Mouse (Mus musculus) CD4-positive helper T cell, adult 2 months (primary cell): ENCODE measurements around the gene Rnf208.
A peak's percentile ranks its signal among the peaks of the same experiment; 100 is the strongest.

Experiments
- DNase-seq: peaks from one replicate; pipeline ENCODE4 v3.0.0-alpha.2; 2012; ENCODE audit warnings: low read depth, missing footprints, low spot score

Gene Rnf208

DNA sequence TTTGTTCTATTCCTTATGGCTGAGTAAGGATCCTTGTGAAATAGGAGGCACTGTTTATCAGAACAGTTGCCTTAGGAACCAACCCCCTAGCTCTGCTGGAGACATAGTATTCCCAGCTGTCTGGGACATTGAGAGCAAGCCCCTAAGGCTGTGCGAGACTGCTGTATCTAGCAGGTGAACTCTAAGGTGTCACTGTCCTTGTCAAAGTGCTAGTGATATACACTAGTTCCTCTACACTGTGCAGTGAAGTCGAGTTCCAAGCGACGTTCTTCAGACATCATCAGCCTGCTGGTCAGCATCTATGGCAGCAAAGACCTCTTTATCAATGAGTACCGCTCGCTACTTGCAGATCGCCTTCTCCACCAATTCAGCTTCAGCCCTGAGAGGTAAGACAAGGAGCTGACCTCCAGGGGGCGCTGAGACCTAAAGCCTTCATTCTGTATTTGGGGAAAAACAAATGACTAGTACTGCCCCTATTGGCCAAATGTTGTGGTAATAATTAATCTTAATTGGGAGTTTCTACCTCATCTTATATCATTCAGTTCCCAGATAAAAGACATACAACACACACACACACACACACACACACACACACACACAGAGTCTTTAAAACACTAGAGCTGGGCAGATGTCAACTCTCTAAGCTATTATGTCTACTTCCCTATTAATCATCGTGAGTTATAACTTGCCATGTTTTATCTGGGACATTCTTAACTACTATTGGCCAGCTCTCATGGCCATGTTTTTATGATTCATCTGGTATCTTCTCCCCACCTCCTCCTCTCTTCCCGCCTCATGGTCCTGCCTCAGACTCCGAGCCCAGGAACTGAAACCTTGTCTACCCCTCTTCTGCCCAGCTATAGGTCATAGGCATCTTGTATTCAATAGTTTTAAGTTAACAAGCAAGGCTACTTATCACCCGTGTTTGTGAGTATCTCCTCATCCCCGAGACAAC, 37.1 kb downstream of the Rnf208 start:
- DNase-seq: peak; percentile 81

DNA sequence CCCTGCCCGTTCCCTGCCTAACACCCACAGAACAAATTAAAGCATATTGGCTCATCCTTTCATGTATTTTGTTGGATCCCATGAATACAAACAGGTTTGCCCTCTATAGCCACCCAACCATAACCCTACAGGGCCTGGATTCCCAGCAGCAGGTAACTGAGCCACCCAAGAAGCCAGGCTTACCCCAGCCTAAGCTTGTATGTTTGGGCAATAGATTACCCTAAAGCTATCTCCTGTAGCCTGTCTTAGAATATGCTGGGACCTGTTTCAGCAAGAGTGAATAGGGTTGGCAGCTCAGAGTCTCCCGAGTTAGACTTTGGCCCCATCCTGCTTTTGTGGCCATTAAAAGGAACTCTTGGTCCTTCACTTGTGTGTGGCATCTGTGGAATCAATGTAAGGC, 43.5 kb downstream of the Rnf208 start:
- DNase-seq: no peak

DNA sequence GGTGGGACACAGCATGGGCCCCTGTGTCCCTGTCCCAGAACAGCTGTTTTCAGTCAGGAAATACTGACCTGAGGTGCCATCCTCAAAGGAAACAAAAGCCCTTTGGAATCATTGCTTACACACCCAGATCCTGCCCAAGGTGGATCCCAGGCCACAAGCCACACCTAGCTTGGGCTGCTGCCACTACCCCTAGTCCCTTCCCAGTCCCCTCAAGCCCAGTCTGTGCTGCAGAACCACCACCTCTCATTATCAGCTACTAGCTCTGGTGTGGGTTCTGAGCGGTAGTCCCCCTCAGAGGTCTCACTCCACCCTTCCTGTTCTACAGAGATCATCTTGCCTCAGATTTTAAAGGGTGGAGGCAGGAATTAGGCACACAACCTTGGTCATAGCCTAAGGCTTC, 44.3 kb downstream of the Rnf208 start:
- no peak for DNase-seq

DNA sequence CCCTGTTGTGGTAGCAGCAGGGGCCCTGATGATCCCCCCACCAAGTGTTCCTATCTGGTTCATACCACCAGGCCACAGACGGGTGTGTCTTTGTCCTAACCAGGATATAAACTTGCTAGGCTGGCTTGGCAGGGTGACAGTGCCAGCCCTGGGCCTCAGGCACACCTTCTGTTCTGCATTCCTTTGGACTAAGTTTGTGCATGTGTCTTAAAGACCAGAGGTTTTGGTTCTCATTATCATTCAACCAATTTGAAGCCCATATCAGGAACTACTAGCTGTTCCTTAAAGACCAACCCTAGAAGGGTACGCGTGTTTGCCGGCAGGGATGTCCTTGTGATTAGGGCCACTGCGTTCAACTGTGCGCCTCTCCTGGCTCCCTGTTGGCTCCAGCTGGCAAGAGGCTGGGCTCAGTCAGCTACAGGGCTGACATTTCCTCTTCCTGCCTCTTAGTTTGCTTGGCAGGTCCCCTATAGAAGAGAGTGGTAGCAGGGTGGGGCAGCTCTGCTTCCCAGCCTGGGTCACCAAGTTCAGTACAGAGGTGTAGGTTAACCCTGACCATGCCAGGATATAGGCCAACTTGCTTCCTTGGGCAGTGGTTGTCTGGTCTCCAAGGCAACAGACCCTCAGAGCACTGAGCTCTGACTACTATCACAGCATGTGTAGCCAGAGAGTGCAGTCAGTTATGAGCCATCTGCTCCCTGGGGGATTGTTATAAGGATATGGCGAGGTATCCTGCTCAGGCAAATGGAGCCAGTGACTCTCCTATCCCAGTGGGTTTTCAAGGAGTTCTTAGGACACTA, 45.0 kb downstream of the Rnf208 start:
- no peak for DNase-seq

DNA sequence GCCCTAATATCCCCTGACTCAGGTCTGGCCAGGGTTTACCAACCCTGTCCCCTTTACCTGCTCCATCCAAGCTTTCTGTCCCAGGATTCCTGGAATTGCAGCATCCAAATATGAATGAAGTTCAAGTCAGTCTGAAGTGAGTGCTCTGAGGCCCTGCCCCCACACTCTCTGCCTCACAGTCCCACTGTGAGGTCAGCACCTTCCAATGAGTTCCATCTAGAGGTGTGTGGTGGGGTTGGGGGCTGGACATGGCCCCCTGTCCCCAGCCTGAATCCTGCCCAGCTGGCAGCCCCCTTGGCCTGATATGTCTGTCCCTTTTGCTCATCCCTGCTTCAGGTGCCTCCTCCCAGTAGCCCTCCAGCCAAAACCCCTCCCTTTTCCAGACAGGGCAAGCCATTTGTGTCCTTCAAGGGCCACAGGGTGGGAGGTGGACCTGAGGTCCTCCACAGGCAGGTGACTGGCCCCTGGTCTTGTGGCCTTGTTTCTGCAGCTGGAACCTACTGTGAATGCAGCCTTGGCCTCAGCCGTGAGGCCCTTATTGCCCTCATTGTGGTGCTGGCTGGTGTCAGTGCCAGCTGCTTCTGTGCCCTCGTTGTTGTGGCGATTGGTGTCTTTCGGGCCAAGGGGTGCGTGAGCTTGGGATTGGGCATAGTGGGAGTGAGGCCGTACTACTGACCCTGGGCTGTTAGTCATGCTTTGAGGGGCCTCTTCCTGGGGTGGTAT, 46.0 kb downstream of the Rnf208 start, which contains the start of gene Tmem210:
TSS of gene Tmem210 (plus strand) at position 219 of the 723 bp plus-strand sequence.
- DNase-seq: no peak

DNA sequence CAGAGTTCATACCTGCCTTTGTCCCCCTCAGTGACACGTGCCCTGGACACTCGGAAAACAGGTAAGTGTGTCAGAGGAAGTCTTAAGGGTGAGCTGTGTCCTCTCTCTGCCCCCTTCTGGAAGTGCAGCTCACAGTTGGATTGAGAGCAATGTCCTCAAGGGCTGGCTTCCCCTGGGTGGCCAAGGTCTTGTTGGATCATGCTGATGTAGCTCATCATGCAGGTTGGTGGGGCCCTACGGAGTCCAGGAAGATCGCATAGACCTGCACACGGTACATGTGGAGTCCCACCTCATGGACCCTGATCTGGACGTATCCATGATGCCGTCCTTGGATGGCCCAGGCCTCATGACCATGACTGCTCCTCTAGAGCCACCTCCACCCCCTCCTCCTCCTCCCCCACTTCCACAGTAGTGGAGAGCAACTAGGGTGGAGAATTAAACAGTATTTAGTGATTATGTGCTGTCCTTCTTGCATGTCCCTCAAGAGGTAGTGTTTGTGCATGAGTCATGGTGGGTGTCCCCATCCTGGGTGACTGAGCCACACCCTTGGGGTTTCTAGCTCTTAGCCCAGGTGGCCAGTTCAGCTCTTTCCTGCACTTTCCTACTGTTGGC, 46.8 kb downstream of the Rnf208 start:
- DNase-seq: no peak

DNA sequence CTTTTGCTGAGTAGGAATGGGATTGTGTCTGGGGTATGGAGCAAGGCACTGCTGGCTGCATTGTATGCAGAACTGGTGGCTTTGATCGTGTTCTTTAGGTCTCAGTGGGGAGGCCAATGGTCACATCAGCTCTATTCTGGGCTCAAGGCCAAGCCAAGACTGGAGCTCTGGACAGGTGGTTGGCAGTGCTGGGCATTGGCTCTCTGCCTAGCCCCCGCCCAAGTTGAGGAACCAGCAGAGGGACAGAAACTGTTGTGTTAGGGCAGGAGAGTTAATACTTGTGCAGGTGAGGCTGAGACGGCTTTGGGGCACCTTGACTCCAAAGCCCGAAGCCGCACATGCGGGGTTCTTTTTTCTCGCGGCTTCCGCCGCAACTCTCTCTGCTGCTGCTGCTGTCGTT, 47.6 kb downstream of the Rnf208 start, which contains the start of gene Lrrc26:
TSS of gene Lrrc26 (plus strand) at position 265 of the 400 bp plus-strand sequence.
- DNase-seq: no peak

DNA sequence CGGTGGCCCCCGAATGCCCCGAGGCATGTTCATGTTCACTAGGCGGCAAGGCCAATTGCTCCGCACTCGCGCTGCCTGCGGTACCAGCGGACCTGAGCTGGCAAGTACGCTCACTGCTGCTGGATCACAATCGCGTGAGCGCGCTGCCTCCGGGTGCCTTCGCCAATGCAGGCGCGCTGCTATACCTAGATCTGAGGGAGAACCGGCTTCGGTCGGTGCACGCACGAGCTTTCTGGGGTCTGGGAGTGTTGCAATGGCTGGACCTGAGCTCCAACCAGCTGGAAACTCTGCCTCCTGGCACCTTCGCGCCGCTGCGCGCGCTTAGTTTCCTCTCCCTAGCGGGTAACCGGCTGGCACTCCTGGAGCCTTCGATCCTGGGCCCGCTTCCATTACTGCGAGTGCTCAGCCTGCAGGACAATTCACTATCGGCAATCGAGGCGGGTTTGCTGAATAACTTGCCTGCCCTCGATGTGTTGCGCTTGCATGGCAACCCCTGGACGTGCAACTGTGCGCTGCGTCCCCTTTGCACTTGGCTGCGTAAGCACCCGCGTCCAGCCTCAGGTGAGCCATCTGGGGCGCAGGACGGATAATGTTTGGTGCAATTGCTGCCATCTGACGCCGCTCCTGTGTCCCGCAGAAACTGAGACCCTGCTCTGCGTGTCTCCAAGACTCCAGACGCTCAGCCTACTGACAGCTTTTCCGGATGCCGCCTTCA, 48.2 kb downstream of the Rnf208 start:
- no peak for DNase-seq

DNA sequence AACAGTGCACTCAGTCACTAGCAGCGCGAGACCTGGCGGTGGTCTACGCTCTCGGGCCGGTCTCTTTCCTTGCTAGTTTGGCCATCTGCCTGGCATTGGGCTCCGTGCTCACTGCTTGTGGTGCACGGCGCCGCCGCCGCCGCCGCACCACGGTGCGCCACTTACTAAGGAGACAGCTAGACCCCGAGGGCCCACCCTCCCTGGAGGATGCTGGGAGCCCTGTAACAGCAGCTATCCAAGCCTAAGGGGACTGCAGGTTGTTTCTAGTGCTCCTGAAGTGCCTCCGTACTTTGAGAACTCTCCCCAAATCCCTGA, 48.7 kb downstream of the Rnf208 start:
- DNase-seq: no peak

DNA sequence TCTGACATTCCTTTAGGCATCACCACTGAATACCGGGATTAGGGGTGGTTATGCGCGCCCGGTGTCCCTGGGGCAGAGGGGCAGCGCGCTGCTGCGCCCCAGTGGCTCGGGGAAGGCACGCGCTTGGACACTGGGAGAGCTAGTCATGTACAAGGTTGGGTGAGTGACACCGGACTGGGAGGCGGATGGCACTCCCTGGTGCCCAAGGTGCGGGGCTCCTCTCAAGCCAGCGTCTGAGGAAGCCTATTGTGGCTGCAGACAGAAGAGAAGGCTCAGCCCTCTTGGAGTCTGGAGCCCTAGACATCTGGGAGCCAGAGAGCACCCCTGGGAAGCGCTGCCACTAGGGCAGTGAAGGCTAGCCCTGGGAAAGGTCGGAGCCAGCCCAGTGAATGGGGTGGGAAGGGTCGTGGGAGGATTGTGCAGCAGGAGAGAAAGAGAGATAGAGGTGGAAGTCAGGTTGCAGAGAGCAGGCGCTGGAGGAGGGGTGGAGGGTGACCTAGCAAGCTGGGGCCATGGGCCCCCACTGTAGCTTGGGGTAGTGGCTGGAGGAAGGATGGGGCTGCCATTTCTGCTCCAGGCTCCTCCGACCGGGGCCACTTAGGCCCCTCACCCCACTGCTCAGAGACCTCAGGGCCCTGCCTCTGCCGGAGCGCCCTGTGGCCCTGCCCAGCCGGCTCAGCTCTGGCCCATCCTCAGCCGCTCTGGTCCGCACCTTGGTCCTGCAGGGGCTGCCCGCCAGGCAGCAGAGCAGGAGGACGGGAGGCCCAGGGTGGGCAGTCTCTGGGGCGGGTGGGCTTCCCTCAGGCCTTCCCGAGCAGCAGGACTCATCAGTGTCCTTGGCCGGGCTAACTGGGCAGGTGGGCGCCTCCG, 49.4 kb downstream of the Rnf208 start:
- DNase-seq: no peak

DNA sequence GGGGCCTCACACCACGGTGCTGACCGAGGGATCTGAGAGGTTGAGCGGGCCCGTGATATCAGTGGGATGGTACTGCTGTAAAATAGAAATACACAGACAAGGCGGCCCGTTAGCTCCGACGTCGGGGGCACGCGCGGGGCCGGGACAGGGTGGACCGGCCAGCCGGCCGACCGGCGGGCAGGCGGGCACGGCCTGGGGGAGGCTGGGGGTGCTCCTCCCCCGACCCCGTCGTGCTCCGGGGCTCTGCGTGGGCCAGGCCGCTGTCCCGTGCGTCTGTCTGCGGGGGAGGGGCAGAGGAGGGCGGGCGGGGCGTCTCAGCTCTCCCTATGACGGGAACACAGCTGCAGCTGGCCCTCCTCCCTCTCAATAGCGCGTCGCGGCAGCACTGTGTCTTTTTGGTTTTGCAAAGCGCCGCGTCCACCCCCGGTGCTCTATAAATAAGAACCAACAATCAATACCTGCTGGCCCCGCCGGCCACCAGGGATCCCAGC, 50.0 kb downstream of the Rnf208 start:
- DNase-seq: no peak

DNA sequence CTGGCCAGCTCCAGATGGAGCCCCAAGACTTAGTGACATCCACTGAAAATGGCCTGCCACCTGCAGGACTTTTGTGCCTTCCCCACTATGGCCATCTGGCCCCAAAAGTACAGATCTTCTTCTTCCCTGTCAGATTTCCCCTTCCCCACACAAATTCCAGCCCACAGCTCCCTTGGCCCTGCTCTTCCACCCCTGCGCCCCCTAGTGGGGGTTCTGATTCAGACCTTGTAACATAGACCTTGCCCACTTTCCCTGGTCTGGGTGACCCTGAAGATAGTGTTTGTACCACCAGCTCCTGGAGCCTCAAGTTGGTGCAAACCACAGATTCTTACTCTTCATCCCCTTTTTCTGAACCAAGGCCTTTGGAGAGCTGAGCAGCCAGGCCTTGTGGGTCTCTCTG, 50.8 kb downstream of the Rnf208 start:
- DNase-seq: peak; percentile 57

DNA sequence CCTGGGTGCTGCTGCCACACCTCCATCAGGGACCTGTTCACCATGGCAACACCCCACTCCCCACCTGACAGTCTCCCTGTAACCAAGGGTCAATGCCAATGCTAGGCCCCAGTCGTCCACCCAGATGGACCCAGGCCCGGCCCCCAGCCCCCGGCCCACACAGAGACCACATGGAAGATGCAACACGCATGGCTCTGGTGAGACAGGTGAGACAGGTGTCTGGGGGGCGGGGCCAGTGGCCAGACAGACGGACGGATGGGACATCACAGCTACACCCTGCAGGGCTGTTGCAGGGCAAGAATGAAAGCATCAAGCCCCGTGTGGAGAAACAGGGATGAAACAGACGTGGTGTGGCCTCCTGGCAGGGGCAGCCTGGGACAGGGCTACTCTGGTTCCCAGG, 51.7 kb downstream of the Rnf208 start:
- DNase-seq: no peak
